Mouse (Mus musculus): ENCODE data around the gene Plcd3. TPM values are rescaled to one million over a fixed set of nuclear protein-coding genes. Genes with fewer than 3 reads are reported as not detected.
A peak's percentile ranks its signal among the peaks of the same experiment; 100 is the strongest.

The Plcd3 gene
- polyA plus RNA-seq, 1 experiment = 20.6 TPM

DNA sequence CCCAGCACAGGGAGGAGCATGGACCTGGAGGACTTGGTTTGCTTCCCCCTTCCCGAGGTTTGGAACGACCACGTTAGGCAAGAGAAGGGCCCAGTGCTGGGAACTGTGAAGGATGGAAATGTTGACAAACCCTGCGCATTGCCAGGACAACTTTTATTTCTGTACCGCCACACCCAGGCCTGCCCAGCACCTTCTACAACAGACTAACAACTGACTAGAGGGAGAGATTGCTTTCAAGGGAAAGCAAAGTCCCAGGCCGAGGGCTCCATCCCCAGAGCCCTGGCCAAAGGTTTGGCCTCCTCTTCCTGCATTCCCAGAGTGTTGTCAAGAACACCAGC, 39.3 kb upstream of the Plcd3 start:
- Histone ChIP-seq H3K4me3 (no peak overlapping the region), H3K4me2 (ENCODE audit: low read depth) (no peak overlapping the region), H3K27me3 (ENCODE audit: control insufficient read depth, insufficient read depth, insufficient read length) (no peaks in the 10 kb centered on the region), H3ac (ENCODE audit: control insufficient read depth, insufficient read length) (no peak overlapping the region), H3K79me2 (ENCODE audit: control insufficient read depth, insufficient read depth) (no peaks in the 10 kb centered on the region), H3K36me3 (ENCODE audit: control insufficient read depth, insufficient read depth) (peaks cover 5% of the 10 kb centered on the region)
- TF ChIP-seq REST (IDR thresholded peaks at IDR 0.05; ENCODE audit: insufficient read depth, insufficient read length) (no peak), E2F4 (IDR thresholded peaks at IDR 0.05; ENCODE audit: insufficient read depth) (no peak), CEBPB (IDR thresholded peaks at IDR 0.05; ENCODE audit: insufficient read depth, poor library complexity, severe bottlenecking) (no peak)

DNA sequence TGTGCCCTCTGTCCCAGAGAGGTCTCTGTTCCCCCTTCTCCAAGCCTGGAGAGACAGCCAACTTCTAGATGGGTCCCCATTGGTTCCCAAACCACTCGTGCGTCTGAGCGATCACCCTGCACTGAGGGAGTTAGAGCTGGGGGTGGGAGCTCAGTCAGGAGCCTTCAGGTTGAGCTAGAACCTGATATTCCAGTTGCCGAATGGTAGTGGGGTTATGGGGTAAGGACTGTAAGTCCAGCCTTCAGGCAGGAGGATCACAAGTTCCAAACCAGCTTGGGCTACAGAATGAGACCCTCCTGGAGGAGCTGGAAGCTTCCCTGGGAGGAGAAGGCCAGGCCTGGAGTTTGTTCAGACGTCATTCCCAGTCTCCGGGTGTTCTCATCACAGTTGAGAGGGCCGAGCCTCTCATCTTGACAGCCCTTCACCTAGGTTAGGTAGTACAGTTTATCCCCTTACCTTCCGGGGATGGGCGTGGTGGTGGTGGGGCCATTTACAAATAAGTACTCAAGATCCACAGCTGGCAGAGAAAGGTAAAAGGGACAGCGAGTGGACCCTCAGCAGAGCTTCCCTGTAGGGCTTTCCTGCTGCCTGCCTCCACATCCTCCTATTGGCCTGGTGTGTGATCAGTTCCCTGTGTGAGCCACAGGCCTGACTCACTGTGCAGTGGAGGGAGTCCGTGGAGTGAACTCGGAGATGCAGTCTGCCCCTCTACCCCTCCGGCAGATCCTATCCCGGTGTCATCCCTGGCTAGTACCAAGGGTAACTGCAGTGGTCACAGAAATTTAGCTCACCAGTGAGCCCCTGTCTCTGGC, 38.7 kb upstream of the Plcd3 start:
- Histone ChIP-seq H3K4me3 (no peak overlapping the region), H3K4me2 (ENCODE audit: low read depth) (no peak overlapping the region), H3ac (ENCODE audit: control insufficient read depth, insufficient read length) (no peak overlapping the region), H3K36me3 (ENCODE audit: control insufficient read depth, insufficient read depth) (peaks cover 5% of the 10 kb centered on the region), H3K27me3 (ENCODE audit: control insufficient read depth, insufficient read depth, insufficient read length) (no peaks in the 10 kb centered on the region), H3K79me2 (ENCODE audit: control insufficient read depth, insufficient read depth) (no peaks in the 10 kb centered on the region)
- no peak for TF ChIP-seq TCF12 (IDR thresholded peaks at IDR 0.05; ENCODE audit: insufficient read depth, poor library complexity, severe bottlenecking)

- Histone ChIP-seq H3K4me2 (ENCODE audit: low read depth) (no peak overlapping the region), H3ac (ENCODE audit: control insufficient read depth, insufficient read length) (no peak overlapping the region), H3K79me2 (ENCODE audit: control insufficient read depth, insufficient read depth) (peaks cover 10% of the 10 kb centered on the region), H3K4me3 (no peak overlapping the region), H3K36me3 (ENCODE audit: control insufficient read depth, insufficient read depth) (peaks cover 5% of the 10 kb centered on the region), H3K27me3 (ENCODE audit: control insufficient read depth, insufficient read depth, insufficient read length) (no peaks in the 10 kb centered on the region)
- no peak for TF ChIP-seq MYOG (IDR thresholded peaks at IDR 0.05; ENCODE audit: control insufficient read depth in 1 of 3, insufficient read depth in 1 of 3, insufficient read length in 2 of 3, low read depth in 2 of 3)
- TF ChIP-seq SRF (IDR thresholded peaks at IDR 0.05; ENCODE audit: control insufficient read depth, insufficient read length, low read depth) = no peak
- TF ChIP-seq REST (IDR thresholded peaks at IDR 0.05; ENCODE audit: insufficient read depth, insufficient read length) = no peak
- TF ChIP-seq MAX (IDR thresholded peaks at IDR 0.05; ENCODE audit: low read depth) = no peak
- no peak for TF ChIP-seq CEBPB (IDR thresholded peaks at IDR 0.05; ENCODE audit: insufficient read depth, poor library complexity, severe bottlenecking)
- no peak for TF ChIP-seq E2F4 (IDR thresholded peaks at IDR 0.05; ENCODE audit: insufficient read depth)
- no peak for TF ChIP-seq TCF12 (IDR thresholded peaks at IDR 0.05; ENCODE audit: insufficient read depth, poor library complexity, severe bottlenecking)
- TF ChIP-seq POLR2AphosphoS2 (IDR thresholded peaks at IDR 0.05; ENCODE audit: insufficient read length, low read depth) = no peak
- TF ChIP-seq MYOD1 (IDR thresholded peaks at IDR 0.05; ENCODE audit: control insufficient read depth in 1 of 3, insufficient read length in 2 of 3, low read depth in 2 of 3) = no peak
- no peak for TF ChIP-seq TCF3 (IDR thresholded peaks at IDR 0.05; ENCODE audit: insufficient read length, low read depth)
- no peak for TF ChIP-seq POLR2A (IDR thresholded peaks at IDR 0.05; ENCODE audit: insufficient read length, low read depth)
- no peak for TF ChIP-seq USF1 (IDR thresholded peaks at IDR 0.05; ENCODE audit: low read depth)
These were observed 34.6 kb upstream of the Plcd3 start for GRCm38 (mm10) chr11:103136039-103136577.

DNA sequence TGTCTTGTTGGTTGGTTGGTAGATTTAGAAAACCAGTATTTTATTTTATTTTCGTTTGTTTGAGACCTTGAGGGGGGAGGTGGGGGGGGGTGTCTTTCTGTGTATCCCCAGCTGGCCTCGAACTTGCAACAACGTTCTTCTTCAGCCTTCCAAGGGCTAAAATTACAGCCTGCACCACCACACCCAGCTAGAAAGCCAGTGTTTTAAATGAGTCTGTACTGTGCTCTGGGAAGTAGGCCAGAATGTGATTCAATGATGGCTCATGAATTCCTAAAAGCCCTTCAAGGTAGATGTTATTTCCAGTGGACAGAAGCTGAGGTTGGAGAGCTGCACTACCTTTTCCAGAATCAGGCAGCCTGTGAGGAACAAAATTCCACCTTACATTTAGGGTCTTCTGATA, 32.8 kb upstream of the Plcd3 start:
- H3ac ChIP-seq (ENCODE audit: control insufficient read depth, insufficient read length) = no peak overlapping the region
- peaks cover 24% of the 10 kb centered on the region for H3K79me2 ChIP-seq (ENCODE audit: control insufficient read depth, insufficient read depth)
- H3K4me3 ChIP-seq = peak overlapping the region; percentile 81
- H3K27me3 ChIP-seq (ENCODE audit: control insufficient read depth, insufficient read depth, insufficient read length) = no peaks in the 10 kb centered on the region
- no peak for TF ChIP-seq MAX (IDR thresholded peaks at IDR 0.05; ENCODE audit: low read depth)
- TF ChIP-seq E2F4 (IDR thresholded peaks at IDR 0.05; ENCODE audit: insufficient read depth) = no peak
- TF ChIP-seq MYOG (IDR thresholded peaks at IDR 0.05; ENCODE audit: control insufficient read depth in 1 of 3, insufficient read depth in 1 of 3, insufficient read length in 2 of 3, low read depth in 2 of 3) = no peak
- TF ChIP-seq TCF3 (IDR thresholded peaks at IDR 0.05; ENCODE audit: insufficient read length, low read depth) = no peak
- H3K4me2 ChIP-seq (ENCODE audit: low read depth) = peak overlapping the region; percentile 86
- H3K36me3 ChIP-seq (ENCODE audit: control insufficient read depth, insufficient read depth) = peaks cover under 1% of the 10 kb centered on the region

- peak overlapping the region; percentile 81 for H3K4me3 ChIP-seq
- no peak overlapping the region for H3ac ChIP-seq (ENCODE audit: control insufficient read depth, insufficient read length)
- H3K4me2 ChIP-seq (ENCODE audit: low read depth) = peak overlapping the region; percentile 86
- no peaks in the 10 kb centered on the region for H3K36me3 ChIP-seq (ENCODE audit: control insufficient read depth, insufficient read depth)
- H3K27me3 ChIP-seq (ENCODE audit: control insufficient read depth, insufficient read depth, insufficient read length) = no peaks in the 10 kb centered on the region
- no peak for TF ChIP-seq CEBPB (IDR thresholded peaks at IDR 0.05; ENCODE audit: insufficient read depth, poor library complexity, severe bottlenecking)
- peak; percentile 16 for TF ChIP-seq POLR2AphosphoS2 (IDR thresholded peaks at IDR 0.05; ENCODE audit: insufficient read length, low read depth)
- H3K79me2 ChIP-seq (ENCODE audit: control insufficient read depth, insufficient read depth) = peaks cover 24% of the 10 kb centered on the region
These were observed 32.2 kb upstream of the Plcd3 start for GRCm38 (mm10) chr11:103133456-103134185.

Data from myocyte (in vitro differentiated cells).